Mouse (Mus musculus): ENCODE measurements around the gene Sh3gl2. TPM values are rescaled to one million over a fixed set of nuclear protein-coding genes. Genes with fewer than 3 reads are reported as not detected.

Gene Sh3gl2
- polyA plus RNA-seq, 1 experiment, result not detected

- no peak for TF ChIP-seq GATA1 (IDR thresholded peaks at IDR 0.05; ENCODE audit: low read length)
Observed at GRCm38 (mm10) chr4:85217003-85217402, 12.1 kb downstream of the Sh3gl2 start.

DNA sequence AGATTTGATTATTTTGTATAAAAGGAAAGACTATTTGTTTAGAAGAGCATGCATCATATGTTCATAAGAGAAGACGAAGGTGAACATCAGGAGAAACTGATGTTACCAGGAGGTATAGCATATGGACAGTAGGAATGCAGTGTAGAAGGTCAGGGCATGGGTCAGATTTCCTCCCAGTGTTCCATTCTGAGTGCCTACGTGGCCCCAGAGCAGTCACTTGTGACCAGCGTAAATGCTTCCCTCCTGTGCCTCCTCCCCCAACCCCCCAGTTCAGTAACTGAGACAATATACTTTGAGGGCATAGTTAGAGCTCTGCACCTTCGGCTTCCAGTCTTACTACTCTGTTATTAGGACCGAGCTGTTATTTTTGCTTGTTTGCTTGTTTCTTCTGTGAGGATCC is 17.8 kb downstream of the Sh3gl2 start:
- no peak for TF ChIP-seq GATA1 (IDR thresholded peaks at IDR 0.05; ENCODE audit: low read length)

DNA sequence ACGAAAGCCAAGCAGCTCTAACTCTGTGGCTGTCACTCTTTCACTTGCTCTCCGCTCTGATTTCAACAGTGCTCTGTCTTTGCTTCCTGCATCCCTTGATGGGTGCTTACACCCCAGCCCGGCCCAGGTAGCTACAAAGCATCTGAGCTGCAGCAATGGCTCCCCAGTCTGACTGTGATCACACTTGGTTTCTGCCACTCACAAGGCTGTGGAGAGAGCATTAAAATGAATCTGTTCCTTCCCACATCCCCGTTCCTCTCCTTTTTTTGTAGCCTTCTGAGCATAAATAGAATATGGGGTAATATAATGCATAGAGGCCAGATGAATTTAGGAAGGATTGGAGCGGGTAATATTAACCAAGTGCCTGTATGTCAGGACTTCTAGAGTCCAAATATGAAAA is 21.8 kb downstream of the Sh3gl2 start:
- no peak for TF ChIP-seq GATA1 (IDR thresholded peaks at IDR 0.05; ENCODE audit: low read length)

- TF ChIP-seq GATA1 (IDR thresholded peaks at IDR 0.05; ENCODE audit: low read length), result no peak
Observed at GRCm38 (mm10) chr4:85227664-85228588, 23.0 kb downstream of the Sh3gl2 start.

DNA sequence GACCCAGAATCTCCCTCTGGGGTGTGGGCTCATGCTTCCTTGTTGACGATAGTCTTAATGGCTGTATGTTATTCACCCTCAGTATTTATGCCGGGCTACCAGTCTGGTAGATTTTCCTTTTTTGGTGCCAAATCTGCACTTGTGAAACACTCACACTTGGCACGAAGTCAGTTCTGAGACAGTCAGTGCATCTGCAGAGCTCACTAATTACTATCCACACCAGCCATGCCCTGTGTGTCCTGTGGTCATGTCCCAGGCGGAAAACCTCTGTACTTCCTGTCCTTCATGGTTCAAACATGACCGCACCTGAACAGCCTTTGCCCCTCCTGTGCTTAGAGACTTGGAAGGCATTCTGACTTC is 23.6 kb downstream of the Sh3gl2 start:
- TF ChIP-seq GATA1 (IDR thresholded peaks at IDR 0.05; ENCODE audit: low read length), result no peak

- no peak for TF ChIP-seq GATA1 (IDR thresholded peaks at IDR 0.05; ENCODE audit: low read length)
Observed at GRCm38 (mm10) chr4:85232386-85233381, 27.8 kb downstream of the Sh3gl2 start.

DNA sequence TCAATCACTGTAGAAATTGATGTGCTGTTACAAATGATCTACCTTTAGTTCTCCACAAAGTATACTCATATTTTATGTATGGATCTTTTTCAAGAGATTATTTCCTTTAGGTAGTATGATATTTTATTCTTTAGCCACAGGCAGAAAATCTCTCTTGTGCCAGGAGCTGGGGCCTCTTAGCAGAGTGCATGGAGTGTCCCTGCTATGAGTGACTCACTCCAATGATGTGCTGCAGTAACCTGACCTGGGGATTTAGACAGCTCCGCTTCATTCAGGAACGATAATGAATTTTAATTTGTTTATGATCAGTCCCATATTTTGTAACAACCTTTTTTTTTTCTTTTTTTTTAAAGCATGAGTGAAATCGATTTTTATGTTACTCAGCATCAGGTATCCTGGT is 36.7 kb downstream of the Sh3gl2 start:
- no peak for TF ChIP-seq GATA1 (IDR thresholded peaks at IDR 0.05; ENCODE audit: low read length)

- TF ChIP-seq GATA1 (IDR thresholded peaks at IDR 0.05; ENCODE audit: low read length), result no peak
Observed at GRCm38 (mm10) chr4:85242562-85242961, 37.6 kb downstream of the Sh3gl2 start.

- no peak for TF ChIP-seq GATA1 (IDR thresholded peaks at IDR 0.05; ENCODE audit: low read length)
Observed at GRCm38 (mm10) chr4:85248673-85249072, 43.7 kb downstream of the Sh3gl2 start.

GRCm38 (mm10) chr4:85250271-85250670 is 45.3 kb downstream of the Sh3gl2 start:
- TF ChIP-seq GATA1 (IDR thresholded peaks at IDR 0.05; ENCODE audit: low read length), result no peak

DNA sequence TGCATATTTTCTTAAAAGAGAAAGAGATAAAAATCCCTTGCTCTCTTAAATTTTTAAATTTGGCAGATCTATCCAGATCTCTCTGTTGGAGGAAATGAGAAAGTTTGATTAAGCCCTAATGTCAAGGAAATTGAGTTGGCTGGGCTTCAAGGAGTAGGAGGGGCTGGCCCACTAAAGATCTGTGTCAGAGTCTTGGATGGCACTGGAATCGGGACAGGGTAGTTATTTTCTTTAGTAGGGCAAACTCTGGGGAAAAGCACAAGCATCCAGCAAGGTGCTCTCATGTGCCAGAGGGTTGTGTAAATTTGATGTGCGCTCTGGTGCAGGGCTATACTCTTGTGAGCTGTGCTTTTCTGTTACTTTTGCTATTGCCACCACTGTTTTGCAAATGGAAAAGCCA is 45.9 kb downstream of the Sh3gl2 start:
- TF ChIP-seq GATA1 (IDR thresholded peaks at IDR 0.05; ENCODE audit: low read length), result no peak

DNA sequence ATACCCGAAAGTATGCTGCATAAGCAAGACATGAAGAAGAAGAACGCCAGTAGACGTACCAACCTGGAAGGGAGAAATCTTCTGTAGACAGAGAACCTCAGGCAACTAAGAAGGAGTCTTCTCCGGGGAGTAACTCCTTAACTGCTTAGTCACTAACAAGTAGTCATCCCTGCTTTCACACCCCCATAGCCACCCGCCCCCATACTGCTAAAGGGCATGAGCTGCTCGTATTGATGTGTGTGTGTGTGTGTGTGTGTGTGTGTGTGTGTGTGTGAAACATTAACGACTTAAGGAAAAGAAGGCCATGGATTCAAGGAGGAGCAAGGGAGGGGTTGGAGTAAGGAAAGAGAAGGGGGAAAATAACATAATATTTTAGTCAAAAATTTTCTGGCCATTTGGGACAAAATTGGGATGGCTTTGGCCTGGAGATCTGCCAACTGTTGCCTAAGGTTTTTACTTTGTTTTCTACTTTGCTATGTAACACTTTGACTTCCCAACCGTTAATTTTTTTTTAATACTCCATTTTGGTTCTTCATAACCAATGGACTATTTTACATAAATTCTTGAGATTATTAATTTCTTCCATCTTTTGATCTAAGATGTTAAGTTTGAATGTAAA is 51.0 kb downstream of the Sh3gl2 start:
- no peak for TF ChIP-seq GATA1 (IDR thresholded peaks at IDR 0.05; ENCODE audit: low read length)

- TF ChIP-seq GATA1 (IDR thresholded peaks at IDR 0.05; ENCODE audit: low read length), result no peak
Observed at GRCm38 (mm10) chr4:85256461-85257202, 51.7 kb downstream of the Sh3gl2 start.

DNA sequence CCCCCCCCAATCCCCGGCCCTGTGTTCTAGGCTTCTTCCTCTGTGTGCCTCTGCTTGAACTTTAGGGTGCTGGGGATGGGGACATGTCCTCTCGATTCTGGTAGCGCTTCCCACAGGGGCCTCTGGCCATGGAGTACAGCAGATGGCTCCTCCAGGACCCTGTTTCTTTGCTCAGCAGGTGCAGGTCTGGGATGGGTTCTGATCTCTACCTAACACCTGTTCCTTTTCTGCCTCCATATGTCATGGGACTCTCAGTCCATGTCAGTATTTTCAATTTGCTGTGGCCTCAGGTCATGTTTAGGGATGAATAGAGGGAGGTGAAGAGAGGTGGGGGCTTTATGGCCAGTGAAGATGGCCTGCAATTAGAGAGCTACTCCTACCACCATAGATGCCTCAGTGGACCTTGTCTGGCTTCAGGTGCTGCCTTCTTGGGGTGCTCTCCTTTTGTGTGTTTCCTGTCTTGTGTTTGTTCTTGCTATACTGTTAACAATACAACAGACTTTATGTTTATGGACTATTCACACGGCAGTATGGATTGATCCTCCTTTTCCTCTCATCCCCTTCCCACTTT is 52.9 kb downstream of the Sh3gl2 start:
- no peak for TF ChIP-seq GATA1 (IDR thresholded peaks at IDR 0.05; ENCODE audit: low read length)

Measured in G1E-ER4 (cell line).